ENCODE assay signal across 20 mouse cellular contexts in the genomic region with DNA sequence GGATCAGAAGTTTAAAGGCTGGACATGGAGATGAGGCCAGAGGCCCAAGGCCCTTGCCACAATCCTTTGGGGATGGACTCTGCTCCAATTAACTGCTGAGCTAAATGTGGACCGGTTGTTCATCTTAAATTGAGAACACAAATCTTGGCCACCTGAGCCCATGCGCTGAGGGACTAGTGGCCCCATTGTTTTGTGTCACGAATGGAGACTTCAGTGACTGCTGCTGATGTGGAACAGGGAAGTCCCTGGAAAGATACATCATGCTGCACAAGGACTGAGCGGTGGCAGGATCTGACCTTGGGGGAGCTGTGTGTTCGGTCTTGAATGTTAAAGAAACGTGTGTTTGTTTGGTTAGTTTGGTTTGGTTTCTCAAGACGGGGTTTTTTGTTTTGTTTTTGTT.
DNase-seq lines count a peak whose midpoint lies in the region; ATAC-seq lines count a peak whose summit lies in the region.
"Had no signal": no experiment of that assay in that cellular context is flagged by ENCODE, and none has a peak within 500 bp of the region (broad histone marks: within the 10 kb centered on the region; RNA-seq: fewer than 3 reads in every experiment).

No protein-coding gene starts in this region.

- peak overlapping the region; percentile 9; the same call in 1 of the 2 replicates for H3K27ac ChIP-seq in hindbrain, embryonic 10.5 days
- no peak overlapping the region for H3K27ac ChIP-seq in hindbrain, embryonic 14.5 days
- peak overlapping the region; percentile 2; the same call in 1 of the 2 replicates for H3K27ac ChIP-seq in kidney, embryonic 15.5 days
- peak overlapping the region; percentile 23 for H3K27ac ChIP-seq in kidney, embryonic 16.5 days (ENCODE audit: low read length)
- H3K27ac ChIP-seq: heart, adult 2 months; intestine, embryonic 15.5 days; liver, embryonic 15.5 days; stomach, embryonic 15.5 days had no signal

- H3K9ac ChIP-seq in hindbrain, embryonic 14.5 days, result no peak overlapping the region
- no peak overlapping the region for H3K9ac ChIP-seq in kidney, embryonic 15.5 days
- no peak overlapping the region for H3K9ac ChIP-seq in kidney, embryonic 16.5 days (replicated peaks; ENCODE audit: low read length)
- H3K9ac ChIP-seq: intestine, embryonic 15.5 days; liver, embryonic 15.5 days; stomach, embryonic 15.5 days had no signal

- H3K36me3 ChIP-seq in hindbrain, embryonic 10.5 days, result 0 out of 2 replicates have a peak, but pooled peaks cover 8% of the 10 kb centered on the region
- 0 out of 2 replicates have a peak, but pooled peaks cover 5% of the 10 kb centered on the region for H3K36me3 ChIP-seq in hindbrain, embryonic 14.5 days (replicated peaks; ENCODE audit: control insufficient read depth, insufficient read depth)
- H3K36me3 ChIP-seq in kidney, embryonic 15.5 days, result peaks cover 4% of the 10 kb centered on the region
- peaks cover under 1% of the 10 kb centered on the region; the same call in 1 of the 2 replicates for H3K36me3 ChIP-seq in kidney, embryonic 16.5 days (ENCODE audit: insufficient read depth, low read length)
- H3K36me3 ChIP-seq: intestine, embryonic 15.5 days; liver, embryonic 15.5 days; stomach, embryonic 15.5 days had no signal

- no peak overlapping the region for H3K4me2 ChIP-seq in hindbrain, embryonic 14.5 days (replicated peaks)
- no peak overlapping the region for H3K4me2 ChIP-seq in kidney, embryonic 15.5 days
- no peak overlapping the region for H3K4me2 ChIP-seq in kidney, embryonic 16.5 days (replicated peaks; ENCODE audit: low read depth, low read length)
- H3K4me2 ChIP-seq: intestine, embryonic 15.5 days; liver, embryonic 15.5 days; stomach, embryonic 15.5 days had no signal

- 79% methylated on average over 7 of the region's 7 CpGs for WGBS in hindbrain, embryonic 10.5 days
- WGBS in hindbrain, embryonic 14.5 days, result 49% methylated on average over 7 of the region's 7 CpGs
- WGBS in kidney, embryonic 15.5 days, result 69% methylated on average over 7 of the region's 7 CpGs
- 75% methylated on average over 7 of the region's 7 CpGs for WGBS in kidney, embryonic 16.5 days

- ATAC-seq in hindbrain, embryonic 14.5 days (ENCODE audit: low FRiP score), result no peak
- ATAC-seq in kidney, embryonic 15.5 days (replicated peaks; ENCODE audit: low FRiP score), result no peak
- ATAC-seq in kidney, embryonic 16.5 days (ENCODE audit: low FRiP score, low TSS enrichment), result no peak
- ATAC-seq: forebrain, embryonic 14.5 days; intestine, embryonic 15.5 days; midbrain, embryonic 16.5 days had no signal

- H3K27me3 ChIP-seq in hindbrain, embryonic 10.5 days (ENCODE audit: insufficient read depth, poor library complexity, severe bottlenecking), result no peaks in the 10 kb centered on the region
- H3K27me3 ChIP-seq in hindbrain, embryonic 14.5 days (ENCODE audit: control insufficient read depth, insufficient read depth, low read length), result no peaks in the 10 kb centered on the region
- no peaks in the 10 kb centered on the region for H3K27me3 ChIP-seq in kidney, embryonic 15.5 days
- H3K27me3 ChIP-seq in kidney, embryonic 16.5 days (ENCODE audit: insufficient read depth, low read length), result no peaks in the 10 kb centered on the region
- H3K27me3 ChIP-seq: intestine, embryonic 15.5 days; liver, embryonic 15.5 days; stomach, embryonic 15.5 days had no signal

- peaks cover 10% of the 10 kb centered on the region; the same call in 1 of the 2 replicates for H3K4me1 ChIP-seq in hindbrain, embryonic 10.5 days (replicated peaks)
- H3K4me1 ChIP-seq in hindbrain, embryonic 14.5 days (replicated peaks; ENCODE audit: control insufficient read depth, insufficient read depth, low read length), result peaks cover 22% of the 10 kb centered on the region
- peaks cover 22% of the 10 kb centered on the region for H3K4me1 ChIP-seq in kidney, embryonic 15.5 days
- peaks cover 26% of the 10 kb centered on the region for H3K4me1 ChIP-seq in kidney, embryonic 16.5 days (ENCODE audit: insufficient read depth, low read length)
- H3K4me1 ChIP-seq: intestine, embryonic 15.5 days; liver, embryonic 15.5 days; stomach, embryonic 15.5 days had no signal

- no peaks in the 10 kb centered on the region for H3K9me3 ChIP-seq in hindbrain, embryonic 10.5 days
- H3K9me3 ChIP-seq in hindbrain, embryonic 14.5 days (ENCODE audit: control insufficient read depth, low read length), result no peaks in the 10 kb centered on the region
- H3K9me3 ChIP-seq in kidney, embryonic 15.5 days (replicated peaks), result no peaks in the 10 kb centered on the region
- no peaks in the 10 kb centered on the region for H3K9me3 ChIP-seq in kidney, embryonic 16.5 days (ENCODE audit: low read length)
- H3K9me3 ChIP-seq: intestine, embryonic 15.5 days; liver, embryonic 15.5 days; stomach, embryonic 15.5 days had no signal

- peak; percentile 29 to 68 for DNase-seq in adrenal gland, adult (ENCODE audit: inconsistent age in 2 of 2, low spot score in 1 of 2)
- DNase-seq in adrenal gland, postnatal 10 days, result no peak
- DNase-seq in hindbrain, embryonic 10.5 days (ENCODE audit: low spot score), result no peak
- DNase-seq in hindbrain, embryonic 14.5 days (ENCODE audit: low spot score), result no peak
- no peak for DNase-seq in kidney, postnatal 10 days
- DNase-seq in layer of hippocampus, adult 8-10 months (ENCODE audit: low spot score in 2 of 2), result no peak
- DNase-seq: cerebellum, adult 8-10 months; gastrocnemius, postnatal 14 days; heart, adult 2 months; heart, postnatal 4 days; right cerebral cortex, postnatal 25 days; thymus, adult 18-20 months had no signal

- no peak overlapping the region for H3K4me3 ChIP-seq in hindbrain, embryonic 10.5 days
- no peak overlapping the region for H3K4me3 ChIP-seq in hindbrain, embryonic 14.5 days (replicated peaks; ENCODE audit: low read length)
- H3K4me3 ChIP-seq in kidney, embryonic 15.5 days (replicated peaks), result no peak overlapping the region
- no peak overlapping the region for H3K4me3 ChIP-seq in kidney, embryonic 16.5 days (ENCODE audit: low read length)
- H3K4me3 ChIP-seq: erythroblast, embryonic 14.5 days; heart, adult 2 months; intestine, embryonic 15.5 days; liver, embryonic 15.5 days; stomach, embryonic 15.5 days had no signal

Comparison
In these comparisons a context has a peak if more than half of its experiments do, and no peak if none do; other contexts are left out.
1. DNase-seq: peak in adrenal gland, adult (2 of 2); none in adrenal gland, postnatal 10 days (single experiment), hindbrain, embryonic 10.5 days (single experiment), hindbrain, embryonic 14.5 days (single experiment), kidney, postnatal 10 days (single experiment) and layer of hippocampus, adult 8-10 months (0 of 2).